Mouse (Mus musculus): ENCODE data around the gene 1700025G04Rik.

- no peak for TF ChIP-seq CTCF (IDR thresholded peaks at IDR 0.05; ENCODE audit: low read depth)
- no peak for TF ChIP-seq EP300 (IDR thresholded peaks at IDR 0.05; ENCODE audit: low read depth)
Measured at GRCm38 (mm10) chr1:151983991-151984390, 105.9 kb downstream of the 1700025G04Rik start.
